Mouse (Mus musculus) liver, embryonic 14 days (tissue): ENCODE measurements around the gene Tmem184b. TPM values are rescaled to one million over a fixed set of nuclear protein-coding genes. Genes with fewer than 3 reads are reported as not detected.

Source experiments
- polyA plus RNA-seq: library from polyadenylated mRNA; depleted of rRNA; stranded (reverse); fragments of >200 nt; gene quantifications from 2 replicates; pipeline ENCODE4 v1.2.3, GENCODE M21; 2012; rRNA removed

Gene Tmem184b
- polyA plus RNA-seq: 6.5 and 6.6 TPM in 2 replicates

GRCm38 (mm10) chr15:79402836-79403762 is at the start of gene Tmem184b:
Tmem184b (minus strand) TSS chr15:79403569.

GRCm38 (mm10) chr15:79346051-79346793 is 57.1 kb downstream of the Tmem184b start, which contains the start of gene Maff:
Maff (plus strand) TSS chr15:79346621.

GRCm38 (mm10) chr15:79328058-79328938 is 75.1 kb downstream of the Tmem184b start, which contains the start of gene Pla2g6:
Pla2g6 (minus strand) TSS chr15:79328390.

Other genes starting within 250 kb of the Tmem184b start
- 0.09 and 0.12 TPM in 2 replicates for gene Sox10, start 238.3 kb downstream of the Tmem184b start, polyA plus RNA-seq
- 11.5 and 12.3 TPM in 2 replicates for gene Pick1, start 174.4 kb downstream of the Tmem184b start, polyA plus RNA-seq
- gene Gm49486, start 174.2 kb downstream of the Tmem184b start, polyA plus RNA-seq: 0.03 TPM in 1 of 2 replicates, not detected in the other
- gene Slc16a8, start 148.8 kb downstream of the Tmem184b start, polyA plus RNA-seq: not detected in 2 replicates
- 3.3 and 3.4 TPM in 2 replicates for gene Baiap2l2, start 118.0 kb downstream of the Tmem184b start, polyA plus RNA-seq
- 8.4 and 10.3 TPM in 2 replicates for gene Pla2g6, start 75.2 kb downstream of the Tmem184b start, polyA plus RNA-seq
- 2.3 and 2.5 TPM in 2 replicates for gene Maff, start 56.9 kb downstream of the Tmem184b start, polyA plus RNA-seq
- gene Csnk1e, start 52.0 kb upstream of the Tmem184b start, polyA plus RNA-seq: 9.3 and 9.7 TPM in 2 replicates
- 0.01 TPM in 1 of 2 replicates, not detected in the other for gene Kcnj4, start 101.7 kb upstream of the Tmem184b start, polyA plus RNA-seq
- gene Kdelr3, start 112.8 kb upstream of the Tmem184b start, polyA plus RNA-seq: 2.5 and 3.4 TPM in 2 replicates
- 99.7 and 119 TPM in 2 replicates for gene Ddx17, start 143.2 kb upstream of the Tmem184b start, polyA plus RNA-seq
- gene Dmc1, start 201.5 kb upstream of the Tmem184b start, polyA plus RNA-seq: 0.37 and 0.56 TPM in 2 replicates